Mouse (Mus musculus) effector memory CD4-positive, alpha-beta T cell, adult 5 months (primary cell): ENCODE results near the gene Jrkl. TPM values are rescaled to one million over a fixed set of nuclear protein-coding genes. Genes with fewer than 3 reads are reported as not detected.

Experiments used
- polyA plus RNA-seq: library from polyadenylated mRNA; unstranded; fragments of 100-300 nt; shearing (Covaris generic); gene quantifications from one replicate; pipeline ENCODE4 v1.2.1, GENCODE M21; 2017

The Jrkl gene
- polyA plus RNA-seq, result 2.2 TPM

GRCm38 (mm10) chr9:13245481-13245880 is at the start of gene Jrkl:
Jrkl (minus strand) TSS chr9:13245829.

GRCm38 (mm10) chr9:13246815-13247638 is 1.4 kb upstream of the Jrkl start, which contains the start of gene Ccdc82:
Ccdc82 (plus strand) TSS chr9:13246955.

Other genes with a start within 250 kb of the Jrkl start
- 33.5 TPM for gene Ccdc82, start 1.1 kb upstream of the Jrkl start, polyA plus RNA-seq
- gene Maml2, start 52.1 kb upstream of the Jrkl start, polyA plus RNA-seq, result 21.9 TPM
- not detected for gene Gm17571, start 200.9 kb upstream of the Jrkl start, polyA plus RNA-seq